Mouse (Mus musculus): Measurements from ENCODE around the gene Dennd2a.

- TF ChIP-seq MAFK (IDR thresholded peaks at IDR 0.05; ENCODE audit: insufficient read depth, low read depth, low read length): peak; percentile 12; the same call in 1 of the 2 replicates
- no peak for TF ChIP-seq CHD2 (IDR thresholded peaks at IDR 0.05; ENCODE audit: low read depth, low read length)
- peak; percentile 93 for TF ChIP-seq ZNF384 (IDR thresholded peaks at IDR 0.05; ENCODE audit: low read depth, low read length)
- TF ChIP-seq ZC3H11A (IDR thresholded peaks at IDR 0.05; ENCODE audit: borderline replicate concordance, low read depth, low read length): no peak
- no peak for TF ChIP-seq HCFC1 (IDR thresholded peaks at IDR 0.05; ENCODE audit: borderline replicate concordance, insufficient read depth, low read length)
Observed at GRCm38 (mm10) chr6:39426725-39427124, 130.9 kb downstream of the Dennd2a start.
